Mouse (Mus musculus) cortical plate, adult 2 months (tissue): ENCODE results near the gene Gm28168. TPM values are rescaled to one million over a fixed set of nuclear protein-coding genes. Genes with fewer than 3 reads are reported as not detected.
"Not testable (repeated sequence)": the region's sequence is repeated elsewhere in the genome, so short reads cannot be mapped to it uniquely, and the experiment has no call there.

Experiments
- H3K27ac ChIP-seq: fragments of 200-500 bp; 2 replicates; pipeline ENCODE4 v1.5.1; 2012; ENCODE audit warnings: low read length, control low read depth, inconsistent platforms; ENCODE audit not compliant: insufficient read depth
- H3K4me1 ChIP-seq: fragments of 200-500 bp; 2 replicates; pipeline ENCODE4 v1.6.1; 2011; ENCODE audit warnings: low read length; ENCODE audit not compliant: control insufficient read depth, insufficient read depth
- H3K4me3 ChIP-seq: fragments of 200-500 bp; 2 replicates; pipeline ENCODE4 v1.5.1; 2011; ENCODE audit warnings: mild to moderate bottlenecking, low read length, control low read depth; ENCODE audit not compliant: insufficient read depth
- CTCF ChIP-seq: fragments of 200-500 bp; IDR thresholded peaks from 2 replicates; pipeline ENCODE4 v1.5.1; 2011; ENCODE audit warnings: mild to moderate bottlenecking, control low read depth, low read length; ENCODE audit not compliant: insufficient read depth; ENCODE audit errors: extremely low read depth
- POLR2A ChIP-seq: fragments of 200-500 bp; IDR thresholded peaks from 2 replicates; pipeline ENCODE4 v1.6.1; 2011; ENCODE audit warnings: mild to moderate bottlenecking, low read length, control low read depth; ENCODE audit not compliant: insufficient read depth; ENCODE audit errors: extremely low read depth
- polyA plus RNA-seq: library from polyadenylated mRNA; depleted of rRNA; stranded (reverse); fragments of >200 nt; gene quantifications from 2 replicates; pipeline ENCODE4 v1.2.3, GENCODE M21; 2012; rRNA removed

Gm28168 gene
- polyA plus RNA-seq: not detected in 2 replicates

DNA sequence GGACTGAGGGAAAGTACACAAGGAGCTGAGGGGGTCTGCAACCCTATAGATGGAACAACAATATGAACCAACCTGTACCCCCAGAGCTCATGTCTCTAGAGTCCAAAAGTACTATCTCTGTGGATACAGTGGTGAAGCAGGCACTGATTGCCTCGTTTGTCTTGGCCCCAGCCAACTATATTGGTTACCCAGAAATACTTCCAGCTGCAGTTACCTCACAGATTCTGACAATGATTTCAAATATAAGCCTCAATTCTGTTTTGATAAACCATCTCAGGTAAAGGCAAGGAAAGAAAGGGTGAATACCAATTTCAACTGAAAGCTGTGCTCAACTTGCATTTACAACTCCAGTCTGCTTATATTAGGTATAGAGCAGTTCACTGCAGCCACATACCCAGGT is at the start of gene Gm28168:
Gene Gm28168, plus strand, starts transcription at position 301 of the 400 bp plus-strand sequence.
- H3K4me1 ChIP-seq, H3K27ac ChIP-seq, H3K4me3 ChIP-seq: not testable (repeated sequence)

GRCm38 (mm10) chr1:117965639-117966038 is 37.8 kb downstream of the Gm28168 start, which contains the start of gene Gm7145:
TSS of gene Gm7145 (plus strand) at chr1:117965939.
- no peak within 1 kb of the TSS for H3K4me3 ChIP-seq

More at GRCm38 (mm10) chr1:117965639-117966038, 37.8 kb downstream of the Gm28168 start, which contains the start of gene Gm7145:
- TF ChIP-seq CTCF: no peak
- no peak for TF ChIP-seq POLR2A
- Histone ChIP-seq H3K4me1 (no peaks in the 10 kb centered on the region), H3K27ac (no peak within 1 kb of the TSS)

Other genes starting within 250 kb of the Gm28168 start
- not detected in 2 replicates for gene Gm28363, start 230.9 kb upstream of the Gm28168 start, polyA plus RNA-seq
- gene B020011L13Rik, start 146.9 kb upstream of the Gm28168 start, polyA plus RNA-seq: not detected in 2 replicates
- gene Gm28360, start 97.9 kb upstream of the Gm28168 start, polyA plus RNA-seq: not detected in 2 replicates
- gene Gm7145, start 37.9 kb downstream of the Gm28168 start, polyA plus RNA-seq: not detected in 2 replicates
- gene Gm29106, start 248.5 kb downstream of the Gm28168 start, polyA plus RNA-seq: not detected in 2 replicates